Mouse (Mus musculus): Measurements from ENCODE around the gene St6gal1. TPM values are rescaled to one million over a fixed set of nuclear protein-coding genes. Genes with fewer than 3 reads are reported as not detected.

The St6gal1 gene
- polyA plus RNA-seq, 2 experiments, result 10.5 to 10.6 TPM

- WGBS (ENCODE audit: insufficient replicate concordance), result 58% methylated on average over 4 of the region's 4 CpGs
- TF ChIP-seq CTCF (IDR thresholded peaks at IDR 0.05; ENCODE audit: low read depth), result no peak
- TF ChIP-seq EP300 (IDR thresholded peaks at IDR 0.05; ENCODE audit: low read depth), result no peak
- H3K4me3 ChIP-seq (ENCODE audit: insufficient read depth in 1 of 2, low read depth in 2 of 2, low read length in 2 of 2), result no peak overlapping the region
- H3K27ac ChIP-seq, result no peak overlapping the region
- H3K4me1 ChIP-seq (replicated peaks; ENCODE audit: control insufficient read depth in 2 of 2, insufficient read depth in 2 of 2, low read length in 1 of 2), result peaks cover 0 to 5% of the 10 kb centered on the region in 2 experiments; a peak in 1 of 4 replicates
- DNase-seq (ENCODE audit: low read depth in 3 of 3, low spot score in 3 of 3) (no peak), ATAC-seq (ENCODE audit: insufficient read depth) (no peak)
- no peak overlapping the region for H3K4me2 ChIP-seq (ENCODE audit: low read depth)
- H3K36me3 ChIP-seq (replicated peaks; ENCODE audit: control insufficient read depth, insufficient read depth, low read depth), result no peaks in the 10 kb centered on the region
- H3K9ac ChIP-seq (replicated peaks), result no peak overlapping the region
- peaks cover 11% of the 10 kb centered on the region for H3K27me3 ChIP-seq (ENCODE audit: control insufficient read depth, insufficient read depth, low read length)
- no peaks in the 10 kb centered on the region for H3K9me3 ChIP-seq (ENCODE audit: control insufficient read depth, low read length)
These were observed 6.6 kb downstream of the St6gal1 start for GRCm38 (mm10) chr16:23231168-23231567.

- no peak for ATAC-seq (ENCODE audit: insufficient read depth)
- Histone ChIP-seq H3K9me3 (ENCODE audit: control insufficient read depth, low read length) (no peaks in the 10 kb centered on the region), H3K4me2 (ENCODE audit: low read depth) (no peak overlapping the region), H3K4me3 (ENCODE audit: insufficient read depth in 1 of 2, low read depth in 2 of 2, low read length in 2 of 2) (no peak overlapping the region), H3K27ac (no peak overlapping the region), H3K36me3 (replicated peaks; ENCODE audit: control insufficient read depth, insufficient read depth, low read depth) (no peaks in the 10 kb centered on the region), H3K4me1 (replicated peaks; ENCODE audit: control insufficient read depth in 2 of 2, insufficient read depth in 2 of 2, low read length in 1 of 2) (peaks cover 0 to 5% of the 10 kb centered on the region in 2 experiments; a peak in 1 of 4 replicates), H3K9ac (replicated peaks) (no peak overlapping the region), H3K27me3 (ENCODE audit: control insufficient read depth, insufficient read depth, low read length) (no peaks in the 10 kb centered on the region; the same call in 1 of the 2 replicates)
- WGBS (ENCODE audit: insufficient replicate concordance), result 46% methylated on average over 7 of the region's 7 CpGs
- no peak for DNase-seq (ENCODE audit: low read depth in 3 of 3, low spot score in 3 of 3)
- no peak for TF ChIP-seq CTCF (IDR thresholded peaks at IDR 0.05; ENCODE audit: low read depth)
- no peak for TF ChIP-seq EP300 (IDR thresholded peaks at IDR 0.05; ENCODE audit: low read depth)
These were observed 8.2 kb downstream of the St6gal1 start for GRCm38 (mm10) chr16:23232691-23233090.

GRCm38 (mm10) chr16:23233496-23233895 is 9.0 kb downstream of the St6gal1 start:
- no peak overlapping the region for H3K27ac ChIP-seq
- no peak for DNase-seq (ENCODE audit: low read depth in 3 of 3, low spot score in 3 of 3)
- H3K4me3 ChIP-seq (ENCODE audit: insufficient read depth in 1 of 2, low read depth in 2 of 2, low read length in 2 of 2), result no peak overlapping the region
- no peaks in the 10 kb centered on the region; a peak in 1 of 4 replicates for H3K4me1 ChIP-seq (replicated peaks; ENCODE audit: control insufficient read depth in 2 of 2, insufficient read depth in 2 of 2, low read length in 1 of 2)
- ATAC-seq (ENCODE audit: insufficient read depth), result no peak
- WGBS (ENCODE audit: insufficient replicate concordance), result 33% methylated on average over 10 of the region's 10 CpGs
- no peak overlapping the region for H3K9ac ChIP-seq (replicated peaks)
- no peaks in the 10 kb centered on the region for H3K36me3 ChIP-seq (replicated peaks; ENCODE audit: control insufficient read depth, insufficient read depth, low read depth)
- no peak overlapping the region for H3K4me2 ChIP-seq (ENCODE audit: low read depth)
- no peaks in the 10 kb centered on the region for H3K9me3 ChIP-seq (ENCODE audit: control insufficient read depth, low read length)
- TF ChIP-seq EP300 (IDR thresholded peaks at IDR 0.05; ENCODE audit: low read depth) (no peak), CTCF (IDR thresholded peaks at IDR 0.05; ENCODE audit: low read depth) (no peak)
- H3K27me3 ChIP-seq (ENCODE audit: control insufficient read depth, insufficient read depth, low read length), result no peaks in the 10 kb centered on the region

- Histone ChIP-seq H3K36me3 (replicated peaks; ENCODE audit: control insufficient read depth, insufficient read depth, low read depth) (no peaks in the 10 kb centered on the region), H3K9ac (replicated peaks) (no peak overlapping the region), H3K4me2 (ENCODE audit: low read depth) (no peak overlapping the region), H3K4me3 (ENCODE audit: insufficient read depth in 1 of 2, low read depth in 2 of 2, low read length in 2 of 2) (no peak overlapping the region), H3K27me3 (ENCODE audit: control insufficient read depth, insufficient read depth, low read length) (no peaks in the 10 kb centered on the region), H3K27ac (no peak overlapping the region), H3K9me3 (ENCODE audit: control insufficient read depth, low read length) (no peaks in the 10 kb centered on the region), H3K4me1 (replicated peaks; ENCODE audit: control insufficient read depth in 2 of 2, insufficient read depth in 2 of 2, low read length in 1 of 2) (no peaks in the 10 kb centered on the region; a peak in 1 of 4 replicates)
- TF ChIP-seq CTCF (IDR thresholded peaks at IDR 0.05; ENCODE audit: low read depth) (no peak), EP300 (IDR thresholded peaks at IDR 0.05; ENCODE audit: low read depth) (no peak)
- no peak for DNase-seq (ENCODE audit: low read depth in 3 of 3, low spot score in 3 of 3)
- ATAC-seq (ENCODE audit: insufficient read depth), result no peak
- whole genome bisulfite sequencing (ENCODE audit: insufficient replicate concordance), result 58% methylated on average over 5 of the region's 5 CpGs
These were observed 10.0 kb downstream of the St6gal1 start for GRCm38 (mm10) chr16:23234557-23234956.

GRCm38 (mm10) chr16:23235173-23235694 is 10.7 kb downstream of the St6gal1 start:
- Histone ChIP-seq H3K9ac (replicated peaks) (no peak overlapping the region), H3K27ac (no peak overlapping the region), H3K9me3 (ENCODE audit: control insufficient read depth, low read length) (no peaks in the 10 kb centered on the region), H3K27me3 (ENCODE audit: control insufficient read depth, insufficient read depth, low read length) (no peaks in the 10 kb centered on the region), H3K4me1 (replicated peaks; ENCODE audit: control insufficient read depth in 2 of 2, insufficient read depth in 2 of 2, low read length in 1 of 2) (no peaks in the 10 kb centered on the region; a peak in 1 of 4 replicates), H3K4me3 (ENCODE audit: insufficient read depth in 1 of 2, low read depth in 2 of 2, low read length in 2 of 2) (no peak overlapping the region), H3K4me2 (ENCODE audit: low read depth) (no peak overlapping the region), H3K36me3 (replicated peaks; ENCODE audit: control insufficient read depth, insufficient read depth, low read depth) (no peaks in the 10 kb centered on the region)
- DNase-seq (ENCODE audit: low read depth in 3 of 3, low spot score in 3 of 3) (no peak), ATAC-seq (ENCODE audit: insufficient read depth) (no peak)
- WGBS (ENCODE audit: insufficient replicate concordance), result 53% methylated on average over 7 of the region's 7 CpGs
- no peak for TF ChIP-seq CTCF (IDR thresholded peaks at IDR 0.05; ENCODE audit: low read depth)
- no peak for TF ChIP-seq EP300 (IDR thresholded peaks at IDR 0.05; ENCODE audit: low read depth)
